In the genomic region with DNA sequence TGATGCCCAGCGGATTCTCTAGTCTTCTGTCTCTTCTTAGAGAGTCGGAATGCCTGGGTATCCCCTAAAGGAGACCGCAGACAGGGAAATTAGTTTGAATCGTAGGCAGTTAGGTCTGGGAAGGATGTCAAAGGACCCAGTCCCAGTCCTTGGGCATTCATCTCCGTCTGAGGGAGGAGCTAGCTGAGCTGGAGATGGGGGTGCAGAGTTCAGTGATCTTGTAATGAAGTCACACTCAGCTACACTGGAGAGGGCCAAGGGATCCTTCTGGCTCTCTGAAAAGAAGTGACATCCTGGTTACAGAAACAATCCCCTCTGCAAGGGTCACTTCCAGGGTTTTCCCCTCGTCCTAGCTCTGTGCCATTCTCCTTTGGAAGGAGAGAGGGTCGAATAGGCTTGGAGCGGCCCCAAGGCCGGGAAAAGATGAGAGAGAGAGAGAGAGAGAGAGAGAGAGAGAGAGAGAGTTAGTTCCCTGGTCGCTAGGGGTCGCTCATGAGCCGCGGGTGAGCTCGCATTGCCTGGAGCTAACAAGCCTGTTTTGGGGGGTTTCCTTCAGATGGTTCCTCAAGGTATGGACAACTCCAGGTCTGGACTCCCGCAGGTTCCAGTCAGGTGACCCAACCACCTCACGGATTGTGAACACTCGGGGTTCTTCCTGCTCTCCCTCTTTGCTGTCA, we compare ENCODE assay signal across 8 mouse cellular contexts. TPM values are rescaled to one million over a fixed set of nuclear protein-coding genes. Genes with fewer than 3 reads are reported as not detected.
DNase-seq lines count a peak whose midpoint lies in the region; ATAC-seq and TF ChIP-seq lines count a peak whose summit lies in the region.

No protein-coding gene starts in this region.

- in situ Hi-C loops in ES-E14 (cut with MboI; ENCODE audit: low sequenced_read_pairs in 2 of 2, unreplicated experiment in 2 of 2), result no loop called here

- peak overlapping the region; percentile 66 for H3K4me2 ChIP-seq in embryonic facial prominence, embryonic 13.5 days
- peak overlapping the region; percentile 74 for H3K4me2 ChIP-seq in lung, embryonic 15.5 days

- peak overlapping the region; percentile 72 to 74; a peak in 3 of 4 replicates for H3K4me3 ChIP-seq in ES-E14 (ENCODE audit: insufficient read depth in 1 of 2, low read depth in 1 of 2, low read length in 2 of 2, poor library complexity in 1 of 2, severe bottlenecking in 1 of 2)
- H3K4me3 ChIP-seq in bone marrow, adult 2 months (replicated peaks; ENCODE audit: control insufficient read depth, low read depth, low read length), result no peak overlapping the region
- H3K4me3 ChIP-seq in embryonic facial prominence, embryonic 13.5 days, result peak overlapping the region; percentile 61; the same call in 1 of the 2 replicates
- H3K4me3 ChIP-seq in layer of hippocampus, adult 2 months, result peak overlapping the region; percentile 64
- H3K4me3 ChIP-seq in lung, embryonic 15.5 days, result peak overlapping the region; percentile 56; the same call in 1 of the 2 replicates
- H3K4me3 ChIP-seq in olfactory bulb, adult 2 months (ENCODE audit: insufficient read depth, low read depth, low read length), result peak overlapping the region; percentile 79

- WGBS in bone marrow, adult 2 months, result 13% methylated on average over 17 of the region's 17 CpGs
- 9% methylated on average over 17 of the region's 17 CpGs for WGBS in embryonic facial prominence, embryonic 13.5 days
- WGBS in lung, embryonic 15.5 days, result 10% methylated on average over 17 of the region's 17 CpGs
- WGBS in olfactory bulb, adult 2 months, result 4% methylated on average over 17 of the region's 17 CpGs

- H3K36me3 ChIP-seq in ES-E14 (ENCODE audit: control insufficient read depth, insufficient read depth, low read length, poor library complexity, severe bottlenecking), result no peaks in the 10 kb centered on the region
- no peaks in the 10 kb centered on the region for H3K36me3 ChIP-seq in embryonic facial prominence, embryonic 13.5 days
- H3K36me3 ChIP-seq in lung, embryonic 15.5 days, result no peaks in the 10 kb centered on the region

- no peaks in the 10 kb centered on the region for H3K9me3 ChIP-seq in ES-E14 (ENCODE audit: control insufficient read depth, insufficient read depth, low read depth, low read length)
- no peaks in the 10 kb centered on the region for H3K9me3 ChIP-seq in embryonic facial prominence, embryonic 13.5 days
- H3K9me3 ChIP-seq in lung, embryonic 15.5 days, result no peaks in the 10 kb centered on the region

- H3K27me3 ChIP-seq in embryonic facial prominence, embryonic 13.5 days, result peaks cover 38% of the 10 kb centered on the region
- H3K27me3 ChIP-seq in lung, embryonic 15.5 days, result peaks cover 30% of the 10 kb centered on the region

- no peak overlapping the region for H3K27ac ChIP-seq in ES-E14 (ENCODE audit: insufficient read depth, low read depth, low read length, poor library complexity, severe bottlenecking)
- no peak overlapping the region for H3K27ac ChIP-seq in bone marrow, adult 2 months (ENCODE audit: control insufficient read depth, insufficient read depth, low read depth, low read length, poor library complexity)
- H3K27ac ChIP-seq in embryonic facial prominence, embryonic 13.5 days, result no peak overlapping the region
- H3K27ac ChIP-seq in layer of hippocampus, adult 2 months, result peak overlapping the region; percentile 77
- no peak overlapping the region for H3K27ac ChIP-seq in lung, embryonic 15.5 days
- H3K27ac ChIP-seq in olfactory bulb, adult 2 months (ENCODE audit: insufficient read depth, low read depth, low read length), result peak overlapping the region; percentile 65

- peak; percentile 75 for TF ChIP-seq CTCF in bone marrow, adult 2 months (IDR thresholded peaks at IDR 0.05; ENCODE audit: control insufficient read depth, insufficient read depth, low read length)
- TF ChIP-seq CTCF in layer of hippocampus, adult 2 months (conservative IDR thresholded peaks at IDR 0.05), result peak; percentile 83
- TF ChIP-seq CTCF in olfactory bulb, adult 2 months (IDR thresholded peaks at IDR 0.05; ENCODE audit: insufficient read depth, low read depth, low read length), result peak; percentile 74

- H3K4me1 ChIP-seq in ES-E14 (ENCODE audit: control insufficient read depth in 2 of 2, insufficient read depth in 2 of 2, low read length in 2 of 2, poor library complexity in 1 of 2), result peaks cover 0 to 13% of the 10 kb centered on the region in 2 experiments; a peak in 1 of 4 replicates
- H3K4me1 ChIP-seq in bone marrow, adult 2 months (ENCODE audit: control insufficient read depth, insufficient read depth, low read length), result no peaks in the 10 kb centered on the region
- H3K4me1 ChIP-seq in embryonic facial prominence, embryonic 13.5 days, result peaks cover 11% of the 10 kb centered on the region
- H3K4me1 ChIP-seq in lung, embryonic 15.5 days, result peaks cover 10% of the 10 kb centered on the region; the same call in 1 of the 2 replicates
- peaks cover 39% of the 10 kb centered on the region for H3K4me1 ChIP-seq in olfactory bulb, adult 2 months (ENCODE audit: control insufficient read depth, insufficient read depth, low read length)

- 0 out of 2 replicates have a peak, but pooled peaks have one; percentile 11 for TF ChIP-seq POLR2A in bone marrow, adult 2 months (IDR thresholded peaks at IDR 0.05; ENCODE audit: borderline replicate concordance, control insufficient read depth, low read depth, low read length)
- no peak; the same call in 1 of the 2 replicates for TF ChIP-seq POLR2A in olfactory bulb, adult 2 months (IDR thresholded peaks at IDR 0.05; ENCODE audit: insufficient read depth, low read depth, low read length)

- DNase-seq in ES-E14 (ENCODE audit: low read depth, low spot score), result no peak
- peak; percentile 76 for DNase-seq in heart, postnatal 4 days
- DNase-seq in layer of hippocampus, adult 2 months (ENCODE audit: low spot score in 2 of 2), result peak; percentile 70 to 86
- peak; percentile 66 for DNase-seq in thymus, postnatal 25 days

- no peak for ATAC-seq in embryonic facial prominence, embryonic 13.5 days (ENCODE audit: insufficient number of reproducible peaks, insufficient read depth, low FRiP score, low TSS enrichment, low read depth)
- no peak for ATAC-seq in lung, embryonic 15.5 days (ENCODE audit: borderline replicate concordance, extremely low read depth, low FRiP score, low TSS enrichment)

- H3K9ac ChIP-seq in ES-E14 (ENCODE audit: insufficient read depth, low read depth, low read length, poor library complexity, severe bottlenecking), result no peak overlapping the region
- H3K9ac ChIP-seq in embryonic facial prominence, embryonic 13.5 days, result no peak overlapping the region
- no peak overlapping the region for H3K9ac ChIP-seq in lung, embryonic 15.5 days

TF ChIP-seq in ES-E14, 5 proteins besides CTCF, POLR2A, EP300 and RAD21:
- TF ChIP-seq ZC3H11A (IDR thresholded peaks at IDR 0.05; ENCODE audit: borderline replicate concordance, low read depth, low read length) (no peak), CHD2 (IDR thresholded peaks at IDR 0.05; ENCODE audit: low read depth, low read length) (no peak), HCFC1 (IDR thresholded peaks at IDR 0.05; ENCODE audit: borderline replicate concordance, insufficient read depth, low read length) (no peak), ZNF384 (IDR thresholded peaks at IDR 0.05; ENCODE audit: low read depth, low read length) (no peak), MAFK (IDR thresholded peaks at IDR 0.05; ENCODE audit: insufficient read depth, low read depth, low read length) (no peak)

RNA-seq across cellular contexts. Expression of a gene that starts 1.0 kb away (rescaled TPM):
- 1.7 and 2.0 TPM in 2 replicates for total RNA-seq in ES-E14 (2012; rRNA removed)
- polyA plus RNA-seq in bone marrow, adult 2 months (2011; ENCODE audit: insufficient read depth, insufficient read length, low replicate concordance, missing spikeins), result 3.6 and 5.1 TPM in 2 replicates
- 1.0 and 2.9 TPM in 2 replicates for polyA plus RNA-seq in embryonic facial prominence, embryonic 13.5 days (2015; fragmentation: Nextera tagmentation; extraction: Ambion mirVana)
- 1 to 10 TPM in 1 of 2 experiments, under 1 TPM in 1; 0.90 to 1.1 TPM for total RNA-seq in heart, postnatal 4 days (2021)
- 100 to 1,000 TPM; 406 to 409 TPM for total RNA-seq in layer of hippocampus, adult 2 months (2021)
- polyA plus RNA-seq in lung, embryonic 15.5 days (2015; fragmentation: Nextera tagmentation; extraction: Ambion mirVana), result 0.68 and 1.1 TPM in 2 replicates
- polyA plus RNA-seq in olfactory bulb, adult 2 months (2012; ENCODE audit: insufficient read depth, insufficient read length, low replicate concordance, missing spikeins), result not detected in 2 replicates

RNA-seq across cellular contexts. Expression of a gene that starts 21.1 kb away (rescaled TPM):
- total RNA-seq in ES-E14 (2012; rRNA removed), result 5.8 and 7.0 TPM in 2 replicates
- polyA plus RNA-seq in bone marrow, adult 2 months (2011; ENCODE audit: insufficient read depth, insufficient read length, low replicate concordance, missing spikeins), result 173 and 363 TPM in 2 replicates
- 16.6 and 23.8 TPM in 2 replicates for polyA plus RNA-seq in embryonic facial prominence, embryonic 13.5 days (2015; fragmentation: Nextera tagmentation; extraction: Ambion mirVana)
- under 1 TPM; 0.48 to 0.63 TPM for total RNA-seq in heart, postnatal 4 days (2021)
- total RNA-seq in layer of hippocampus, adult 2 months (2021), result 1 to 10 TPM; 1.4 to 2.2 TPM
- 0.59 and 1.4 TPM in 2 replicates for polyA plus RNA-seq in lung, embryonic 15.5 days (2015; fragmentation: Nextera tagmentation; extraction: Ambion mirVana)
- polyA plus RNA-seq in olfactory bulb, adult 2 months (2012; ENCODE audit: insufficient read depth, insufficient read length, low replicate concordance, missing spikeins), result not detected in 2 replicates

RNA-seq across cellular contexts. Expression of a gene that starts 50.1 kb away (rescaled TPM):
- total RNA-seq in ES-E14 (2012; rRNA removed), result 18.5 and 22.4 TPM in 2 replicates
- 17.1 and 35.2 TPM in 2 replicates for polyA plus RNA-seq in bone marrow, adult 2 months (2011; ENCODE audit: insufficient read depth, insufficient read length, low replicate concordance, missing spikeins)
- 15.5 and 16.1 TPM in 2 replicates for polyA plus RNA-seq in embryonic facial prominence, embryonic 13.5 days (2015; fragmentation: Nextera tagmentation; extraction: Ambion mirVana)
- 10 to 100 TPM; 14.7 to 15.8 TPM for total RNA-seq in heart, postnatal 4 days (2021)
- total RNA-seq in layer of hippocampus, adult 2 months (2021), result 10 to 100 TPM; 29.0 to 30.9 TPM
- 12.4 and 13.2 TPM in 2 replicates for polyA plus RNA-seq in lung, embryonic 15.5 days (2015; fragmentation: Nextera tagmentation; extraction: Ambion mirVana)
- not detected in 2 replicates for polyA plus RNA-seq in olfactory bulb, adult 2 months (2012; ENCODE audit: insufficient read depth, insufficient read length, low replicate concordance, missing spikeins)

Comparison
In these comparisons a context has a peak if more than half of its experiments do, and no peak if none do; other contexts are left out.
1. H3K27ac ChIP-seq: peak in layer of hippocampus, adult 2 months (single experiment) and olfactory bulb, adult 2 months (single experiment); none in ES-E14 (single experiment), bone marrow, adult 2 months (single experiment), embryonic facial prominence, embryonic 13.5 days (single experiment) and lung, embryonic 15.5 days (single experiment).
2. RNA of a gene that starts 1.0 kb away (polyA plus RNA-seq): not detected in olfactory bulb, adult 2 months; 3.6 to 5.1 TPM in bone marrow, adult 2 months, 1.0 to 2.9 TPM in embryonic facial prominence, embryonic 13.5 days and 0.68 to 1.1 TPM in lung, embryonic 15.5 days; every median in the first group is over 10 times any median in the second.
3. Peak in every context shown above with its lines, with median percentiles within 50 percentile points of each other: CTCF ChIP-seq.